Mouse (Mus musculus) limb, embryonic 14.5 days (tissue): ENCODE measurements around the gene Gtsf1. TPM values are rescaled to one million over a fixed set of nuclear protein-coding genes. Genes with fewer than 3 reads are reported as not detected.
A peak's percentile ranks its signal among the peaks of the same experiment; 100 is the strongest.

Experiments used
- ATAC-seq: fragments of 200-750 bp; cut with Nextera tagmentation; 2 replicates; pipeline ENCODE4 v1.8.0; 2017; ENCODE audit warnings: low read depth, moderate number of reproducible peaks, moderate TSS enrichment; ENCODE audit not compliant: low FRiP score
- DNase-seq: peaks from one replicate; pipeline ENCODE4 v3.0.0-alpha.2; 2015; ENCODE audit warnings: low spot score
- H3K27ac ChIP-seq: fragments of 300-500 bp; sonication (generic); replicated peaks from 2 replicates; pipeline ENCODE4 v1.5.1; 2014; ENCODE audit warnings: low read depth, mild to moderate bottlenecking, low read length, moderate library complexity, mixed read lengths
- H3K27me3 ChIP-seq: fragments of 300-500 bp; sonication (generic); 2 replicates; pipeline ENCODE4 v1.6.1; 2014; ENCODE audit warnings: low read length, mixed read lengths; ENCODE audit not compliant: control insufficient read depth, insufficient read depth
- H3K36me3 ChIP-seq: fragments of 300-500 bp; sonication (generic); 2 replicates; pipeline ENCODE4 v1.6.1; 2014; ENCODE audit warnings: mild to moderate bottlenecking, low read length, moderate library complexity, mixed read lengths; ENCODE audit not compliant: control insufficient read depth, insufficient read depth
- H3K4me1 ChIP-seq: fragments of 300-500 bp; sonication (generic); 2 replicates; pipeline ENCODE4 v1.6.1; 2014; ENCODE audit warnings: antibody characterized with exemption, low read length, mixed read lengths; ENCODE audit not compliant: control insufficient read depth, insufficient read depth
- H3K4me2 ChIP-seq: fragments of 300-500 bp; sonication (generic); replicated peaks from 2 replicates; pipeline ENCODE4 v1.6.1; 2014; ENCODE audit warnings: low read depth, mild to moderate bottlenecking, low read length, moderate library complexity; ENCODE audit not compliant: severe bottlenecking
- H3K4me3 ChIP-seq: fragments of 300-500 bp; sonication (generic); replicated peaks from 2 replicates; pipeline ENCODE4 v1.5.1; 2014; ENCODE audit warnings: low read length
- H3K9ac ChIP-seq: fragments of 300-500 bp; sonication (generic); 2 replicates; pipeline ENCODE4 v1.6.1; 2014; ENCODE audit warnings: mild to moderate bottlenecking, low read depth, low read length, moderate library complexity; ENCODE audit not compliant: severe bottlenecking
- H3K9me3 ChIP-seq: fragments of 300-500 bp; sonication (generic); 2 replicates; pipeline ENCODE4 v1.6.1; 2016; ENCODE audit warnings: low read length; ENCODE audit not compliant: control insufficient read depth
- POLR2A ChIP-seq: fragments of 200-500 bp; IDR thresholded peaks from 2 replicates; pipeline ENCODE4 v1.8.0; 2012; ENCODE audit warnings: inconsistent platforms, mild to moderate bottlenecking, moderate library complexity, borderline replicate concordance; ENCODE audit not compliant: insufficient read depth, insufficient read length; ENCODE audit errors: extremely low read depth
- WGBS: fragments of 180-500 bp; shearing (Covaris S2); extraction: QIAGEN DNeasy Blood & Tissue Kit; methylation state at CpG from one replicate; pipeline ENCODE4 v1.1.7; 2014; 5-methylcytosine and 5-hydroxymethylcytosine counted together
- polyA plus RNA-seq, 2 experiments: library from polyadenylated mRNA; depleted of rRNA in 1 of 2; stranded (reverse) in 1 of 2; unstranded in 1 of 2; fragments of >200 nt; fragmentation: Nextera tagmentation in 1 of 2; extraction: Ambion mirVana in 1 of 2; gene quantifications; 2 replicates each; pipeline versions ENCODE4 v1.2.1 to v1.2.3; 2012 to 2014

Gene Gtsf1
- polyA plus RNA-seq, 2 experiments = 0.10 TPM; not detected in 1

DNA sequence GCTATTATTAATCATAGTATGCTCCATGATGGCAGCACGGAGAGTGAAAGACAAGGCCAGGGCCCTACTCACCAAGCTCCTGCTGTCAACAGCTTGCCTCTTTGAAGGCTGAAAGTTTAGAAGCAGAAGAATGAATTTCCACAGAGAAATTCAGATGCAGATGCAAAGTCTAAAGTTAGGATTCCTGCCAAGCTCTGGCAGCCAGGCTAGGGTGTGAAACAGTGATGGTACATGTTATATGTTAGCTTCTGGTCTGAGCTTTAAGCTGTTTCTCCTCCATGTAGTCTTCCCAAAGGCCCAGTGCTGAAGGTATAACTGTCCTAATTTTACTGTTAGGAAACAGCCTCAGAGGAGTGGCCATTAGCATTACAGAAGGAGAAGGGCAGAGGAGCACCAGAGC, 61.1 kb downstream of the Gtsf1 start:
- ATAC-seq (no peak), DNase-seq (no peak)
- H3K9ac ChIP-seq = no peak overlapping the region
- no peak overlapping the region for H3K4me3 ChIP-seq
- peaks cover 32% of the 10 kb centered on the region for H3K4me1 ChIP-seq
- no peaks in the 10 kb centered on the region for H3K9me3 ChIP-seq
- TF ChIP-seq POLR2A = no peak
- H3K36me3 ChIP-seq = no peaks in the 10 kb centered on the region
- WGBS = 76% methylated on average over 1 of the region's 1 CpGs
- no peak overlapping the region for H3K27ac ChIP-seq
- no peak overlapping the region for H3K4me2 ChIP-seq
- H3K27me3 ChIP-seq = no peaks in the 10 kb centered on the region

DNA sequence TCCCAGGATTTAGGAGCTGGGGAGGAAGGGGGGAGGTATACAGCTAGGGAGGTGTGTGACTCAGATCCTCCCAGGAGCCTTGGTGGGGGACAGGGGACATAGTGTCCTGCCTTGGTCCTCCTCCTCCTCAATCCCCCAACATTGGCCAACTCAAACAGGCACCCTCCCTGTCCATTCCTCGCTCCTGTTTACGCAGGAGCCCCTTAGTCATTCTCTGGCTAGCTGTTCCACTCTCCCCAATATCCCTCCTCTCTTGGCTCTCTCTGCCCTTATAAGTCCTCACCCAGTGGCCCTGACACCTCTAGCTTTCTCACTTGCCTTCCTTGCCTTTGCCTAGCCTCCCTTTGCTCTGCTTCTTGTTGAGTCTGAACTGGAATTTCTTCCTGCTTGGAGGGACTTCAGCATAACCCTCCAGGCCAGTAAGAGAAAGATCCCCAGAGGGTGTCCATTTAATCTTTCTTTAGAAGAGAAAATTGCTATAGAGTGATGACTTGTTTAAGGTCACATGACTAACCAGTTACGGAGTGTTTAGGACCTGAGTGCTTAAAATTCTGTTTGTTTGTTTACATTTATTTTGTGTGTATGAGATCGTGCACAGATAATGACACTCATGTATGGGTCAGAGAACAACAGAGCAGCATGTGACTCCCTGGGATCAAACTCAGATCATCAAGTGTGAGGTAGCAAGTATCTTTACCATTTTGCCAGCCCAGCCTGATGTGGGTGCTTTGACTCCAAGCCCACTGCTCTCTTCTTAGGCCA, 61.9 kb downstream of the Gtsf1 start:
- H3K9me3 ChIP-seq = no peaks in the 10 kb centered on the region
- 69% methylated on average over 4 of the region's 4 CpGs for WGBS
- H3K4me1 ChIP-seq = peaks cover 32% of the 10 kb centered on the region
- no peak overlapping the region for H3K4me3 ChIP-seq
- H3K27me3 ChIP-seq = no peaks in the 10 kb centered on the region
- ATAC-seq (no peak), DNase-seq (no peak)
- no peak overlapping the region; the same call in 1 of the 2 replicates for H3K27ac ChIP-seq
- no peaks in the 10 kb centered on the region for H3K36me3 ChIP-seq
- H3K9ac ChIP-seq = no peak overlapping the region
- TF ChIP-seq POLR2A = no peak
- no peak overlapping the region for H3K4me2 ChIP-seq

DNA sequence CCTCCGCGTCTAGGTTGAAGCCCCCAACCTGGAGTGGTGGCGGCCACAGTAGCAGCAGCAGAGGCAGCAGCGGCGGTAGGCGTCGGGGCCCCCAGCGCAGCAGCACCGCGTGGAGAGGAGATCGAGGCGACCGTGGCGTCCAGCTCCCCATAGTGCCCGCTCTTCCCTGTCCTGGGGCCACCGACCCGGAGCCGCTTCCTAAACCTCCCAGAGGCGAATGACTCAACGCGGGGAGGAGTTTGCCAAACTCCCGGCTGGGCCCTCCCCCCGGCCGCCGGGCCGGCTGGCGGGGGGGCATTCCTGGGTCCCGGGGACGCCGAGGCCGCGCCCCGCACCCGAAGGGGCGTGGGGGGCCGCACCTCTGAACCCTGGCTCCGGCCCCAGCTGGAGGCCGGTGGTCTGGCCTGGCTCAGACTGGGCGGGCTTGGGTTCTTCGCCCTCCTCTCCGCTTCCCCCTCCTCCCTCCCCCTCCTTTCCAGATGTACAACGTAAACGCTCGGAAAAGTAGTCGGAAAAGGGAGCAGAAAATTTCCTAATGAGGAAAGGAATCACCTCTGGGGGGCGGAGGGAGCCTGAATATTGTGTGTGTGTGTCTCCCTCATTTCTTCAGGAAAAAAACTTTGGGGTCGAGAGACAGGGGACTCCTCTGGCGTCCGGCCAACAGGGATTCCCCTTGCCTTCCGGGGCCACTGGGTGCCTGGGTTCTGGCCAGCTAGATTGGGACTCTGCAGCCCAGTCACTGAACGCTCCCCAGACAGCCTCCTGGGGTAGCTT, 63.7 kb downstream of the Gtsf1 start, which contains the start of gene Itga5:
Gene Itga5, minus strand, starts transcription at position 388 of the 774 bp plus-strand sequence.
- H3K4me3 ChIP-seq = peak within 1 kb of the TSS; percentile 96
- peak within 1 kb of the TSS; percentile 92 for H3K27ac ChIP-seq
- H3K4me1 ChIP-seq = peaks cover 28% of the 10 kb centered on the region
- no peaks in the 10 kb centered on the region for H3K27me3 ChIP-seq
- H3K9ac ChIP-seq = peak within 1 kb of the TSS; percentile 95
- no peaks in the 10 kb centered on the region for H3K9me3 ChIP-seq
- WGBS = under 1% methylated on average over 40 of the region's 51 CpGs
- TF ChIP-seq POLR2A = peak; percentile 75; the same call in 1 of the 2 replicates
- ATAC-seq = peak; percentile 64
- H3K4me2 ChIP-seq = peak within 1 kb of the TSS; percentile 67
- peak; percentile 67 for DNase-seq
- no peaks in the 10 kb centered on the region for H3K36me3 ChIP-seq

DNA sequence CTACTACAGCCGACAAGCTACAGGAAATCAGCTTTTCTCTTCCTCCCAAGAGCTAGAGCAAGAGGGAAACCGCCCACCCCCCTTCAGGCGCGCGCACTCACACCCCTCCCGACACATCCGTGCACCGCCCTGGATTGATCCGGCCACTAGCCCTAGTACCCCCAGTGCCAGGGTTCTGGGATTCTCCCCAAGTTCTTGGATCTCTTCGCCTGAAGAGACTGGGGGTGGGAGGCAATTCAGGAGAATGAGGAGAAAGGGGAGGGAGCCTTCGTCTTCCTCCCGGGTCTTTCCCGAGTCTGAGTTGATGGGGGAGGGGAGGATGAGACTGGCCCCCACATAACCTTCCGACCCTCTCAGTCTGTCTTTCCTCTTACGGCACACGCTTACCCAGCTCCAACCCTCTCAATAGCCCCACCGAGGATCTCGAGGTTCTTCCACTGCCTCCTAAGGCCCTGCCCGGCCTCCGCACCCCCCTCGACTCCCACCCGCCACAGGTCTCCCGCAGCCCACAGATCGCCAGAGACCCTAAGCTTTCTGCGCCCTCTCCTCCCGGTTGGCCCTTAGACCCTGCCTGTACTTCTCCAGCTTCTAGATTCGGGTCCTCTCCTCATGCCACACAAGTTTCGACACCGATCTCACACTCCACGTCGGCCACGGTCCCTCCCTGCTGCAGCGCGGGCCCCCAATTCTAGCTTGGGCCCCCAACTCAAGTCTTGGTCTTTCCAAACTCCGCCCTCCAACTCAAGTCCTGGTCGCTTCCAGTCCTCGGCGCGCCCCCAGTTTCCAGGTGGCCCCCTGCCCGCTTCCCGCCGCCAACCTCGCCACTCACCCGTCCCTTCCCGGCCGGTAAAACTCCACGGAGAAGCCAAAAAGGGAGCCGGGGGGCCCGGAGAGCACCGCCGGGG, 64.5 kb downstream of the Gtsf1 start:
- no peak for TF ChIP-seq POLR2A
- under 1% methylated on average over 51 of the region's 51 CpGs for WGBS

More for the DNA sequence above, 64.5 kb downstream of the Gtsf1 start:
- Histone ChIP-seq H3K27ac (peak overlapping the region; percentile 92), H3K27me3 (no peaks in the 10 kb centered on the region), H3K9me3 (no peaks in the 10 kb centered on the region), H3K36me3 (no peaks in the 10 kb centered on the region), H3K4me2 (peak overlapping the region; percentile 67), H3K4me1 (peaks cover 23% of the 10 kb centered on the region), H3K9ac (peak overlapping the region; percentile 95), H3K4me3 (peak overlapping the region; percentile 96)
- DNase-seq (peak; percentile 53), ATAC-seq (peak; percentile 44)
